Mouse (Mus musculus) MEL-GATA-1-ER (cell line): Measurements from ENCODE around the gene Cdk6.
A peak's percentile ranks its signal among the peaks of the same experiment; 100 is the strongest.
"Not testable (repeated sequence)": the region's sequence is repeated elsewhere in the genome, so short reads cannot be mapped to it uniquely, and the experiment has no call there.

Source experiments
- DNase-seq: peaks from one replicate; pipeline ENCODE4 v3.0.0-alpha.2; 2012; ENCODE audit warnings: low read depth; ENCODE audit errors: extremely low read depth

Cdk6 gene

DNA sequence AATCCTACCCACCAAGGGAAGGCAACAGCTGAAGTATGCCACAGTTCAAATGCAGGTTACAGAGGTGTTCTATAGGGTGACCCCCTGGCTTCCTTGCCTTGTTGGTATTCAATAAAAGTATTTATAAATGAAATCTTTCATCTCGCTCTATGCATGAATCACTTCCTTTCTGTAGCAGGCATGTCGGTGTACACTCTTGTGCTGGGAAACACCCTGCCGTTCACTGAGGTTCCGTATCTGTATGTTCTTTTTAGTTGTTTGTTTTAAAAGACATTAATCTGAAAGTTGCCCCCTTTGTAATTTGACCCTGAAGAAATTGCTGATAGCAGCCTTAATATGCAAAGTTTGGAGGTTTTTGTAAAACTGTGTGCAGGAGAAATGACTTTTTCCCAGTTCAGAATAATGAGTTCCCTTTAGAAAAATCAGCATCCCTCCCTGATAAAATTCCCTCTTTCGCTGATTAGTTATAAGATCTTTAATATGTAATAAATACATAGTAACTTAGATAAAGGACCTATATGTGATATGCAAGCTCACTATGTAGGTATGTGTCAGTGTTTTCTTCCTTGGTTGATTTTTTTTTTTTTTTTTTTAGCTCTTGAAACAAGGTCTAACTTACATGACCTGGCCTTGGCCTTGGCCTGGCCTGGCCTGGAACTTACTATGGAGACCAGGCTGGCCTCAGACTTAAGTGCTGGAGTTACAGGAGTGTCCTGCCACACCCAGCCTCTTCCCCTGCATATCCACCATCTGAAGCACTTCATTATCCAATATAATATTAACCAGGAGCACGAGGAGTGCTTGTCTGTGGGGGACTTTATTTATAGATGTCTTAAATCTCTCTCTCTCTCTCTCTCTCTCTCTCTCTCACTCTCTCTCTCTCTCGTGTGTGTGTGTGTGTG lies 167.4 kb downstream of the Cdk6 start:
- no peak for DNase-seq

- DNase-seq: no peak
Measured at GRCm38 (mm10) chr5:3509503-3509902, 168.2 kb downstream of the Cdk6 start.

GRCm38 (mm10) chr5:3511097-3511795 lies 170.0 kb downstream of the Cdk6 start:
- no peak for DNase-seq

DNA sequence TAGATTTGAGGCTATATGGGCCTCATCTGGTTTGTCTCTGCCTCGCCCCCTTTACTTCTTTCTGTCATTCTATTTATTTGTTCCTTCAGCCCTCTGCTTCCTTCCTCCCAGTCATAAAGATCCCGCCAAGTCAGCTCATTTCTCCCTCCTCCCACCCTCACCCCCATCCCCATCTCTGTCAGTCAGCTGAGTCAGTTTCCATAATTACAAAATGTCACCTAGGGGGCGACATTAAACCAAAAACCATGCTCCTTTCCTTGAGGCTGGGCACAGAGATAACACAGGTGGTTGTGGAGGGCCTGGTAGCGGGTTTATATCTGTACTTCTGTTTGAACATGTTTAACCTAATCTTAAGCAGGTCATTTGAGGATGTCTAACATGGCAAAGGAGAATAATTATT lies 171.3 kb downstream of the Cdk6 start:
- peak; percentile 60 for DNase-seq

- no peak for DNase-seq
Measured at GRCm38 (mm10) chr5:3514901-3515311, 173.6 kb downstream of the Cdk6 start.

DNA sequence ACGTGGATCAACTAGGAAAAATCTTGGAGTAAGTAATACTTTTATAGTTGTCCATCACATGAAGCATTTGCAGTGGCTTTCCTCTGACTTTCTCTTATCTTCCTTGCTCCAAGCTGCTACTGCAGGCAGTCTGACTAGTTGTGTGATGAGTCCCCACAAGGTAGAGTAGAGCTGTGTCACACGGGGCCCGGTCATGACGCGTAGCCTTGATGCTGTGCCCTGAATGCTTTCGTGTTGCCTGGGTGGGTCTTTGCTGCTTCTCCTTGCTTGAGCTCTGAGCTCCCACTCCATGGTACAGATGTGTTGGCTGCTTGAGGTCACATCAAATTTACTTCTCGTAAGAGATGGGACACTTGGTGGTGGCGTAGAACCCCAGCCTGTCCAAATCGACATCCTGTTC lies 174.2 kb downstream of the Cdk6 start:
- no peak for DNase-seq

GRCm38 (mm10) chr5:3516481-3517075 lies 175.3 kb downstream of the Cdk6 start:
- DNase-seq: no peak

DNA sequence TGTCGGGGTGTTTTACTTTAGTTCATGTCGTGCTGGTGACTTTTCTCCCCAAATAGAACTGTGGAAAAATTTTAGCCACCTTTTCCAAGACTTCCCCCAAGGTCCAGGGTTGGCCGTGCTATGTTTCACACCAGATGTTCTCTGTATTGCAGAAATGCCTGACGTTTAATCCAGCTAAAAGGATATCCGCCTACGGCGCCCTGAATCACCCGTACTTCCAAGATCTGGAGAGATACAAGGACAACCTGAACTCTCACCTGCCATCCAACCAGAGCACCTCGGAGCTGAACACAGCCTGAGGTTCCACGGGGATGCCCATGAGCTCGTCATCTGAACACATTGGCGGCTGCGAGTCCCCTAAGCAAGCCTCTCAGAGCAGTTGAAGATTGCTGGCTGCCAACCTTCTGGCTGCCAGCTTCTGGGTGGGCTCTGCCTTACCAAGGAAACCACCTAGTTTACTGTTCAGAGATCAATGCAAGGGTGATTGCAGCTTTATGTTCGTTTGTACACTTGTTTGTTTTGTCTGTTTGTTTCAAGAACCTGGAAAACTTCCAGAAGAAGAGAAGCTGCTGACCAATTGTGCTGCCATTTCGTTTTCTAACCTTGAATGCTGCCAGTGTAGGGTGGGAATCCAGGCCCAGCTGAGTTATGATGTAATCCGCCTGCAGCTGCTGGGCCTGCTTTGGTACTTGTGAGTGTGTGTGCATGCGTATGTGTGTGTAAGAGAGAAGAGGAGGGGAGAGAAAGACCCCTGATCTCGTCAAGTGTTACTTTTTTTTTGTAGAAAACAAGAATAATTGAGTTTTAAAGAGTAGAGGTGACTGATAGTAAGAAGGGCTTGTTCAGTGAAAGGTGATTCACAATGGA lies 179.4 kb downstream of the Cdk6 start:
- DNase-seq: no peak

DNA sequence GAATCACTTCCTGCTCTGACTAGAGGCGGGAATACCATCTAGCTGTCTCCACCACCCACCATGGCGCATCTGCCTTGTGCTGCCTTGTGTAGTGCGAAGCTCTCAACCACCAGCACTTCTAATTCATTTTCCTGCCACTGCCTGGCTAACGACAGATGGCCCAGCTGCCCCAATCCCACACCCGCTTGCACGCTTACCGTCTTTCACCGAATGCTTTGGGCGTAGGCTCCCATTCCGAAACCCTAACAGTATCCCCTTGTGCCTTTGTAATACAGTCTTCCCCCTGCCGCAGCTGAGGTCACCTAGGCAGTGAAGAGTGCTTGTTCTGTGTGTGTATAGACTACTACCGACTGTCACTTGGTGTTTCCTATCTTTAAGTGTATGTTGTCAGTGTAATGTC lies 180.5 kb downstream of the Cdk6 start:
- DNase-seq: no peak

- DNase-seq: no peak
Measured at GRCm38 (mm10) chr5:3522826-3523225, 181.5 kb downstream of the Cdk6 start.

GRCm38 (mm10) chr5:3527041-3527691 lies 185.9 kb downstream of the Cdk6 start:
- DNase-seq: no peak

- DNase-seq: no peak
Measured at GRCm38 (mm10) chr5:3529585-3530189, 188.4 kb downstream of the Cdk6 start.

- not testable (repeated sequence) for DNase-seq
Measured at GRCm38 (mm10) chr5:3532048-3532447, 190.8 kb downstream of the Cdk6 start.

DNA sequence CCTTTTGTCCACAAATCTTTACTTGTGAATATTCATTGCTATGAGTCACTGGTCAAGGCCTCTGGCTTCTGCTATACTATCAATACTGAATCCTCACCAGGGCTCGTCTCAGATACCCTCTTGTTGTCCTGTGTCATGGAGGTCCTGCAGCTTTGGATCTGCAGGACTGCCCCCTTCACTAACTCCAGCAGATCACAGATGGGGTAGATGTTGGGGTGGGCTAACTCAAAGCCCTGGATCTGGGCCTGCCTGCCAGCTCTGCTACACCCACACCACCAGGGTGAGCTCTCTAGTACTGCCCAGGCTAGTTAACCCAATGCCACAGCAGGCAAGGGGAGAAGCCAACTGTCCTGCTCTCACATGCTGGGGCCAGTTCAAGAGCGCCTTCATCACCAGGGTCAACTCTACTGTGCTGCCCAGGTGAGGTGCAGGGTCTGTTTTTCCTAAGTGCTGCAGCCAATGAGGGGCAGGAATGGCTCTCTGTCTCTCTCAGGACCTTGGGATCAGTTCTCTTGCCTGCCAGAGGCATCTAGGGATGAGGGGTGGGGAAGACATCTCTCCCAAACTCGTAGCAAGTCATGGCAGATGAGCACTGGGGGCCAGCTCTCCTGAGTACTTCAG lies 195.4 kb downstream of the Cdk6 start:
- no peak for DNase-seq

- no peak for DNase-seq
Measured at GRCm38 (mm10) chr5:3538505-3539472, 197.5 kb downstream of the Cdk6 start.

DNA sequence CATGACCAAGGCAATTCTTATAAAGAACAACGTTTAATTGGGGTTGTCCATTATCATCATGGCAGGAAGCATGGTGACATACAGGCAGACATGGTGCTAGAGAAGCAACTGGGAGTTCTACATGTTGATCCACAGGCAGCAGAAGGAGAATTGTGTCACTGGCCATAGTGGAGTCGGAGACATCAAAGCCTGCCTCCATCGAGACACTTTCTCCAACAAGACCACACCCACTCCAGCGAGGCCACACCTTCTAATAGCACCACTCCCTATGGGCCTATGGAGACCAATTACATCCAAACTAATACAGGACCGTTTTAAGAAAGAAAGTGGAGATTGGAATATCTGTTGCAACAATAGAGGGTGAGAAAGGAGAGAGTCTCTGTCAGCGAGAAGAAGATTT lies 200.6 kb downstream of the Cdk6 start:
- DNase-seq: no peak

- DNase-seq: peak; percentile 80
Measured at GRCm38 (mm10) chr5:3543629-3544479, 202.6 kb downstream of the Cdk6 start, which contains the start of gene Fam133b. TSS of gene Fam133b (plus strand) at chr5:3543833.

- DNase-seq: no peak
Measured at GRCm38 (mm10) chr5:3544480-3544769, 203.1 kb downstream of the Cdk6 start.
